Mouse (Mus musculus) embryonic facial prominence, embryonic 12.5 days (tissue): ENCODE measurements at regions not wholly inside any gene's neighbourhood (a gene's known extent, or its start where the extent isn't known, plus 50 kb on each side); places are given as distances from the start of the nearest gene placed in this dataset.

Experiments
- ATAC-seq: fragments of 200-750 bp; cut with Nextera tagmentation; 2 replicates; pipeline ENCODE4 v1.8.0; 2017; ENCODE audit not compliant: insufficient number of reproducible peaks, insufficient read depth, low FRiP score, low TSS enrichment
- H3K27ac ChIP-seq: fragments of 300-500 bp; sonication (generic); 2 replicates; pipeline ENCODE4 v1.5.1; 2016; ENCODE audit warnings: mild to moderate bottlenecking
- H3K27me3 ChIP-seq: fragments of 300-500 bp; sonication (generic); 2 replicates; pipeline ENCODE4 v1.6.1; 2016; ENCODE audit warnings: mild to moderate bottlenecking, moderate library complexity
- H3K36me3 ChIP-seq: fragments of 300-500 bp; sonication (generic); 2 replicates; pipeline ENCODE4 v1.6.1; 2016; ENCODE audit warnings: mild to moderate bottlenecking
- H3K4me1 ChIP-seq: fragments of 300-500 bp; sonication (generic); 2 replicates; pipeline ENCODE4 v1.6.1; 2016
- H3K4me2 ChIP-seq: fragments of 300-500 bp; sonication (generic); replicated peaks from 2 replicates; pipeline ENCODE4 v1.6.1; 2016; ENCODE audit warnings: mild to moderate bottlenecking, moderate library complexity
- H3K4me3 ChIP-seq: fragments of 300-500 bp; sonication (generic); 2 replicates; pipeline ENCODE4 v1.5.1; 2016; ENCODE audit warnings: mild to moderate bottlenecking
- H3K9ac ChIP-seq: fragments of 300-500 bp; sonication (generic); 2 replicates; pipeline ENCODE4 v1.6.1; 2016; ENCODE audit warnings: mild to moderate bottlenecking, moderate library complexity
- H3K9me3 ChIP-seq: fragments of 300-500 bp; sonication (generic); 2 replicates; pipeline ENCODE4 v1.6.1; 2016; ENCODE audit warnings: mild to moderate bottlenecking, moderate library complexity
- WGBS: fragments of 180-500 bp; shearing (Covaris S2); methylation state at CpG from one replicate; pipeline ENCODE4 v1.1.7; 2016; 5-methylcytosine and 5-hydroxymethylcytosine counted together

DNA sequence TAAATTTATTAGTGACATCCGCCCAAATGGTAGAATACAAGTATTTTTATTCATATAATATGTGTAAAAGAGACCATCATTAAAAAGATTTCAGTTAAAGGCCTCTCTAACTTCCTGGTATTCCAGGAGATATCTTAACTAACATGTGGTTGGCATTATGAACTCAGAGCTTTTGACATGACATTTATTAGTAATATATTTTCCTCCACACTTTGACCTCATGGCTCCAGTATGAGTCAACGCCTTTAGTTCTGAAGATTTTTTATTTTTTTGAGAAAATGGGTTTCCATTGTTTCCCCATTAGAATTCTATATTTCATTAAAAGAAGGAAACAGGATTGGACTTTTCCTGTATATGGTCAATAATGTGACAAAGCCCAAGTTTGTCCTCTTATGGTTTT lies 250.7 kb upstream of the Cd180 start:
- ATAC-seq = no peak
- 74% methylated on average over 2 of the region's 2 CpGs for WGBS
- Histone ChIP-seq H3K36me3 (no peaks in the 10 kb centered on the region), H3K9me3 (no peaks in the 10 kb centered on the region), H3K4me3 (no peak overlapping the region), H3K4me1 (no peaks in the 10 kb centered on the region), H3K9ac (no peak overlapping the region), H3K4me2 (no peak overlapping the region), H3K27ac (no peak overlapping the region), H3K27me3 (no peaks in the 10 kb centered on the region)

DNA sequence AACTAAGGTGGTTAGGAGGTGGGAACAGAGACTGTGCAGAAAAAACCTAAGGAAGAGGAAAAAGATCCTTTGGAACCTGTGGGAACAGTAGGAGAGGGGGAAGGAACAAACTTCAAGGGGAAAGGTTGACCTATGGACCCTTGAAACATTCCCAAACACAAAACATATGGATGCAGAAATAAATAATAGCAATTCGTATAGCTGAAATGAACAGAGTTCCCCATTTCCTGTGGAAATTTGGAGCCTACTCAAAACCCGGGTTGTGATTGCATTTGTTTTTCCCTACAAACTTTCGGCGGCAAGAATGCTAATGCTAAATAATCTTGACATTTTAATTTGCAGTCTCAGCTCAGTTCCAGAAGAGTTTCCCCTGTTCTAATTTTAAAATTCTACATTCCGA lies 246.0 kb upstream of the Cd180 start:
- 40% methylated on average over 5 of the region's 5 CpGs for WGBS
- H3K4me3 ChIP-seq = no peak overlapping the region
- no peaks in the 10 kb centered on the region for H3K27me3 ChIP-seq
- no peak overlapping the region for H3K27ac ChIP-seq
- no peaks in the 10 kb centered on the region for H3K36me3 ChIP-seq
- H3K4me2 ChIP-seq = no peak overlapping the region
- H3K4me1 ChIP-seq = no peaks in the 10 kb centered on the region
- no peak for ATAC-seq
- H3K9ac ChIP-seq = no peak overlapping the region
- H3K9me3 ChIP-seq = no peaks in the 10 kb centered on the region

DNA sequence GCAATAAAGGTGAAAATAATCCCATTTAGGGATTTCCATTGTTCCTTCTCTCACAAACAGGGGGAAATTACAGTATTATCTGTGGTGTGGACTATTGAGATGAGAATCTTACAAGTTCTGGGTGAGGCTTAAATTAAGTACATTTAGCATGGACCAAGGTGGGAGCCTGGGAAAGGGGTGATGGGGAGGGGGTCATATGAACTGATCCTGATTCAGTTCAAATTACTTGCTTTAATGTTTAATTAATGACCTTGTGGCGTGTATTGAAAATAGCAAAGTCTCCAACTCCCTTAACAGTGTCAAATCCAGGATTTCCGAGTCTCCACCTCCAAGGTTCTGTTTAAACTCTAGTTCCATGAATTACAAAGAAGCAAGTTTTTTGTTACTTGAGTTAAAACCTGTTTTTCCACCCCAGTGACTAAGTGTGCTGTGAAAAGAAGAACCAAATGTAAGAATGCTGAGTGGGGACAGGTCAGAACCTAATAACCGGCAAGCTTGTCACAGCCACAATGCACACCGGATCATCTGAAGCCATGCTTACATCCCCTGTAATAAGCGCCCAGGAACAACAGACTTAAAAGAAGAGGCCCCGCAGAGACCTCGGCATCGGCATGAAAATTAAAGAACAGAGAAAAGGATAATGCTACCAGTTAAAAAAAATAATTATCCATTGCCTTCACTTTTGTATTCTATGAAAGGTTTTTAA lies 243.8 kb upstream of the Cd180 start:
- Histone ChIP-seq H3K36me3 (no peaks in the 10 kb centered on the region), H3K9ac (no peak overlapping the region), H3K4me3 (no peak overlapping the region), H3K4me2 (no peak overlapping the region), H3K9me3 (no peaks in the 10 kb centered on the region), H3K4me1 (no peaks in the 10 kb centered on the region), H3K27me3 (no peaks in the 10 kb centered on the region), H3K27ac (no peak overlapping the region)
- 16% methylated on average over 8 of the region's 8 CpGs for WGBS
- ATAC-seq = no peak

DNA sequence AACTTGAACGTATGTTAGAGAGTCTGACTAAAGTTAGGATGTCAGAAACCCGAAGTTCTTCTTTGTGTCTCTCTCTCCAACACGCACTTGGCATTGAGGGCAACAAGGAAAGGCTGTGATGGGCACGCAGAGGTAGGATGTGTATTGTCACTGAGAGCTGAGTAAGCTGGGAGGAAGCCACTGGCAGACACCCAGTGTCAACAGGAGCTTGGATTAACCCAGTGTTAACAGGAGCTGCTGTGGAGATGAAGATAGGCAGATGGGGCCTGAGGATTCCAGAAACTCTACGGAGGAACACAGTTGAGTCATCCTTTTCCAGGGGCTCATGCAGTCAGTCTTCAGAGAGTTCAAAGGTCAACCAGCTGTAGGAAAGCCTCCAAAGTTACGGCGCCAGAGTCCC lies 242.2 kb upstream of the Cd180 start:
- Histone ChIP-seq H3K27ac (no peak overlapping the region), H3K27me3 (no peaks in the 10 kb centered on the region), H3K4me3 (no peak overlapping the region), H3K36me3 (no peaks in the 10 kb centered on the region), H3K9ac (no peak overlapping the region), H3K4me2 (no peak overlapping the region), H3K9me3 (no peaks in the 10 kb centered on the region), H3K4me1 (no peaks in the 10 kb centered on the region)
- WGBS = 81% methylated on average over 7 of the region's 7 CpGs
- ATAC-seq = no peak

DNA sequence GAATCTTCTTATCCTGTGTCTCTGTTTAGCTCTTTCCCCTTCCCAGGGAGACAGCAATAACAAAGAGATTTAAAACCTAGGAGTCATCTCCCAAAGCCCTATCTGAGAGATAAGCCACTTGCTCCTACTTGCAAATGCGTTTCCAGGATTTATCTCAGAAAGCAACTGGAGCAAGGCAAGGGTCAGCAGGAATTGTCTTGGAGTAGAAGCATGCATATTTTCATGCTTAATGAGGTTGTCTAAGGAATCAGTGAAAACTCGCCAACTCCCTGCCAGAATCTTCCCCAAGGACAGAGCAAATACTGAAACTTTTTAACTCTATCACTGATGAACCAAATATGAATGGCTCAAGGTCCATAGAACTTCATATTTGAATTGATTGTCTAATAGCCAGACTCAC lies 234.6 kb upstream of the Cd180 start:
- no peak overlapping the region for H3K4me3 ChIP-seq
- WGBS = 53% methylated on average over 2 of the region's 2 CpGs
- no peaks in the 10 kb centered on the region for H3K27me3 ChIP-seq
- no peaks in the 10 kb centered on the region for H3K4me1 ChIP-seq
- no peaks in the 10 kb centered on the region for H3K9me3 ChIP-seq
- no peak overlapping the region for H3K9ac ChIP-seq
- ATAC-seq = no peak
- no peak overlapping the region for H3K27ac ChIP-seq
- H3K4me2 ChIP-seq = no peak overlapping the region
- H3K36me3 ChIP-seq = no peaks in the 10 kb centered on the region

DNA sequence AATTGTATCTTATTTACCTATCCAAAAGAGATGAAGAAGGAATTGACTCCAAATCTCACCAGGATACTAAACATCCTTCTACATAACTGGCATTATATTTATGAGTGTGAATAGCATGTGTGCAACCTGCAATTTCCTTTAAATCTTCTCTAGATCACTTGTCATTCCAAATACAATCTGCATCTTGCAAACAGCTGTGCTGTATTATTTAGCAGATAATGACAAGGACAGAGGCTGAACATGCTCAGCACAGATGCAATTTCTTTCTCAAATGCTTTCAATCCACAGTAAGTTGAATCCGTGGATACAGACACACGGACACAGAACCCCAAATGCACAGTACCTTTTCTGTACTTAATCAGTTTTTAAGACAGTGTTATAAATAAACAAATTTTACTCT lies 229.4 kb upstream of the Cd180 start:
- no peaks in the 10 kb centered on the region for H3K27me3 ChIP-seq
- H3K4me3 ChIP-seq = no peak overlapping the region
- H3K9me3 ChIP-seq = no peaks in the 10 kb centered on the region
- H3K9ac ChIP-seq = no peak overlapping the region
- H3K4me2 ChIP-seq = no peak overlapping the region
- H3K4me1 ChIP-seq = no peaks in the 10 kb centered on the region
- H3K36me3 ChIP-seq = no peaks in the 10 kb centered on the region
- no peak overlapping the region for H3K27ac ChIP-seq
- no peak for ATAC-seq
- 77% methylated on average over 2 of the region's 2 CpGs for WGBS

DNA sequence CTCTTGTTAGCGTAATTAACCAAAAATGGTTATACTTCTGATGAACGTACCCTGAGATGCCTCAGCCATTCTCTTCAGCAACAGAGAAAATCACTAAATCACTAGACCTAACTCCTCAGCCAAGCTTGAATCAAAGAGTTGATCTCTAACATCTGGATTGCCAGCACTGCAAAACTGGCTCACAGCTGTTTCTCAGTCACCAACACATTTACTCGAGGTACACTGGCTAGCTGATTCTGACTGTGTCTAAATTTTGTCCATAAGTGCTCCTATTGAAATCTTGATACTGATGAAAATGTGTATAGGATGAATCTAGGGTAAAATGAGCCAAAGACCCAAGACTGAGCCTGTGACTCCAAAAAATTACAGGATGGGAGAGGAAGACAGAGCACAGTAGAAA lies 211.5 kb upstream of the Cd180 start:
- no peak overlapping the region for H3K27ac ChIP-seq
- ATAC-seq = no peak
- no peaks in the 10 kb centered on the region for H3K9me3 ChIP-seq
- H3K4me3 ChIP-seq = no peak overlapping the region
- H3K36me3 ChIP-seq = no peaks in the 10 kb centered on the region
- H3K27me3 ChIP-seq = no peaks in the 10 kb centered on the region
- H3K4me2 ChIP-seq = no peak overlapping the region
- H3K9ac ChIP-seq = no peak overlapping the region
- no peaks in the 10 kb centered on the region for H3K4me1 ChIP-seq
- WGBS = 75% methylated on average over 3 of the region's 3 CpGs

DNA sequence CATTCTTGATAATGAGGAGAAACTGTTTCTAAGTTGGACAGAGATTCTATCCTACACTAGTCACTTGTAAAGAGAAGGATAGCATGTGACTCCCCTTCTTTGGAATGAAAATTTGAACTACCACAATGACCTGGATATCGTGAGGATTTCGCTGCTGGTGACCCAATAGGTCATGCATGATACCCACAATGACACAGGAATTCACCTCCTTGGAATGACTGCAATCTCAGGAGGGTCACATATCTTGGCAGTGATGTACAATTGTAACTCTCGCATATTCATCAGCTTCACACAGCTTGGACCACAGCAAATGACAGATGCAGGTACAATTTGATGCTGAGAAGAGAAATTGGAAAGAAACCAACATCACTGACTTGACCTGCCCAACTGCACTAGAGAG lies 210.9 kb upstream of the Cd180 start:
- no peaks in the 10 kb centered on the region for H3K27me3 ChIP-seq
- no peak overlapping the region for H3K27ac ChIP-seq
- no peak for ATAC-seq
- H3K4me3 ChIP-seq = no peak overlapping the region
- WGBS = 88% methylated on average over 3 of the region's 3 CpGs
- H3K4me1 ChIP-seq = no peaks in the 10 kb centered on the region
- H3K36me3 ChIP-seq = no peaks in the 10 kb centered on the region
- no peaks in the 10 kb centered on the region for H3K9me3 ChIP-seq
- H3K9ac ChIP-seq = no peak overlapping the region
- no peak overlapping the region for H3K4me2 ChIP-seq

DNA sequence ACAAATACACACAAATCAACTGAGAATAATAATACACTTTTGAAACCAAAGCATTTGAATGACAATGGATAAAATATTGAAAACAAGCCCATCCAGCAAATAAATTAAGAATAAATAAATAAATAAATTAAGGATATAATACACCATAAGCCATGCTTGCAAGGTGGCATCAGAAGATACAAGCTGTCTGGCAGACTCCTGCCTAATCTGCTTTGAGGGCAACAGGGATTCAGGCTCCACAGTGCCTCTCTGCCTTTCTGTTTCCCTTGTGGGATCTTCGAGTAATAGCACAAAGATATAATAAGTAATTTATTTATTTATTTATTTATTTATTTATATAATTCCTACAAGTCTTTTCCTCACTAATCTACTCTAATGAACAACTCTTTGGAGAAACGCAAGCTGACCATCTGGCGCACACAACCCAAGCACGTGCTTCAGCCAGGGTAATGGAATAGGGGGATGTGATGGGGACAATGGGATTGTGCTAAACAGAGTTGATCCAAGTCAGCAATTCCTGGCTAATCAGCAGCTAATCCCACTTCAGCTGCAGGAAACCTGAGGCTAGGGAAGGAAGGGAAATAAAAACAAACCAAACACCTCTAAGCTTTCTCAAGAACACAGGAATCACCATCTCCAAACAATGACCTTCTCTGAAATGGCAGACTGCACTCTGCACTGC lies 205.8 kb upstream of the Cd180 start:
- no peak for ATAC-seq
- Histone ChIP-seq H3K9ac (no peak overlapping the region), H3K4me1 (no peaks in the 10 kb centered on the region), H3K4me3 (no peak overlapping the region), H3K4me2 (no peak overlapping the region), H3K36me3 (no peaks in the 10 kb centered on the region), H3K9me3 (no peaks in the 10 kb centered on the region), H3K27me3 (no peaks in the 10 kb centered on the region), H3K27ac (no peak overlapping the region)
- 46% methylated on average over 4 of the region's 4 CpGs for WGBS

DNA sequence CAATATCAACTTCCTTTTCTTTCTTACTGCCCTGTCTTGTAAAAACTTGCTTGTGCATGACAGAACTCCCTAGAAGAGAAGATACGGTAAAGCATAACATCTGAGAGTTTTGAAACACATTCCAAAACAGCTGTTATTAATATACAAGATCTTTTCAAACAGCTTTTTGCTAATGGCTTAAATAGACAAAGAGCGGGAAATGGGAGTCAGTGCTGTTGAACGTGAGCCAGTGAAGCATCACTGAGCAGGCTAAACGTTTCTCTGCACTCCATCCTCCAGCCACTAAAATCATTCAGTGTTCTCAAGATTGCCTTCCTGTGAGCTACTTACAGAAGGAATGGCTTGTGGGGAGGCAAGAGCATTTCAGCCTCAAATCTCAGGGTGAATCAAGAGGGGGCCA lies 202.0 kb upstream of the Cd180 start:
- no peaks in the 10 kb centered on the region for H3K4me1 ChIP-seq
- no peak overlapping the region for H3K4me3 ChIP-seq
- no peak overlapping the region for H3K4me2 ChIP-seq
- H3K9ac ChIP-seq = no peak overlapping the region
- no peak overlapping the region for H3K27ac ChIP-seq
- H3K27me3 ChIP-seq = no peaks in the 10 kb centered on the region
- H3K9me3 ChIP-seq = no peaks in the 10 kb centered on the region
- H3K36me3 ChIP-seq = no peaks in the 10 kb centered on the region
- 56% methylated on average over 4 of the region's 4 CpGs for WGBS
- no peak for ATAC-seq

DNA sequence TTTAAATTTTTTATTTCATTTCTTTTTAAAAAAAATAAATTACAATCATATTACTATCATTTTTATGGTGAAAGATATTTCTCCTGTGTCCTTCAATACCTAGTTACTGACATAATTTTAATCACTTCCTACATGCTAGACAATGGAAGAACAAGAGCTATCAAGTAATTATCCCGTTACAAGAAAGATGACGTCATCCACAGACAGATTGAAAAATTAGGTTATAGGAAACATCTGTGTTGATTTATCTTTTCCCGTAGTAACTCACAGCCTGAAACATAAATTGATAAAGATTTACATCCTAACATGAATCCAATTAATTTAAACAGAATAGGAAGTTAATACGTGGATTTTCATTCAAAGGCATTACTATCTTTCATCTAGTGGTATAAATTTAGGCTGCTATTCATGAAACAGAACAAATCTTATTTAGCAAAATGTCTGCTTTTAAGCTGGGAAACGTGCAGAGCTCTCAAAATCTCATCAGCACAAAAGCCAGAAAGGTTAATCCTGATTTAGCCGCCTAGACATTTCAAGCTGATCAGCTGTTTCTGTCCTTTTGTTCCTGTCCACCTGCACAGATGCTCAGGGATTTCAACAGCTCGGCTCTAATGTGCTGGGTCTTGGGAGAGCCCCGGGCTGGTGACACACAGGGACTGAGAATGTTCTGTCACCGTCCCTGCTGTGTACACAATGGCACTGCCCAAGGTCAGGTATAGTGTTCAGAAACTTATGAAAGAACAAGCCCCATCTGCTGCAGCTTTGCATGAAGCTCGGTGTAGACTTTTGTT lies 189.0 kb upstream of the Cd180 start:
- no peaks in the 10 kb centered on the region for H3K9me3 ChIP-seq
- ATAC-seq = 0 out of 2 replicates have a peak, but pooled peaks have one; percentile 47

DNA sequence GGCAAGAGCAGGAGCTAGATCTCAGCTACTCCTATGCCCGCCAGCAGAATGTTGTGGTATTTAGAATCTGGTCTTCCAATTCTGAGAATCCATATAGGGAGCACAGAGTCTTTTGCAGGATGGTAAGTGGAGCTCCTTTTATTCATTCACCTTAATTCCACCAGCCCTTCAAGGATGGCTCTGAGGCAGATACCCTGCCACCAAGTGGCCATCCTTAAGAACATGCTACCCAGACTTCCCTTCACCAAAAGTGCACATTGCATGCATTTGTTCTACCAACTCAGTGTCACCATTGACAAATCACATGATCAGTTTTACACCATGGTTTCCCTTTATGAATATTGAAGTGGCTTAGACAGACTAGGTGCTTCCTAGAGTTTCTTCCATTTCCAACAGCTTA lies 186.1 kb upstream of the Cd180 start:
- Histone ChIP-seq H3K9ac (no peak overlapping the region), H3K36me3 (no peaks in the 10 kb centered on the region), H3K4me3 (no peak overlapping the region), H3K27ac (no peak overlapping the region), H3K9me3 (no peaks in the 10 kb centered on the region), H3K27me3 (no peaks in the 10 kb centered on the region), H3K4me1 (peaks cover 10% of the 10 kb centered on the region; the same call in 1 of the 2 replicates), H3K4me2 (no peak overlapping the region)
- 81% methylated on average over 1 of the region's 1 CpGs for WGBS
- ATAC-seq = no peak

More for the DNA sequence above, 189.0 kb upstream of the Cd180 start:
- Histone ChIP-seq H3K4me2 (no peak overlapping the region), H3K27ac (no peak overlapping the region), H3K4me1 (peaks cover 6% of the 10 kb centered on the region; the same call in 1 of the 2 replicates), H3K36me3 (no peaks in the 10 kb centered on the region), H3K9ac (no peak overlapping the region), H3K4me3 (no peak overlapping the region), H3K27me3 (no peaks in the 10 kb centered on the region)
- 31% methylated on average over 10 of the region's 10 CpGs for WGBS
